In the genomic region with DNA sequence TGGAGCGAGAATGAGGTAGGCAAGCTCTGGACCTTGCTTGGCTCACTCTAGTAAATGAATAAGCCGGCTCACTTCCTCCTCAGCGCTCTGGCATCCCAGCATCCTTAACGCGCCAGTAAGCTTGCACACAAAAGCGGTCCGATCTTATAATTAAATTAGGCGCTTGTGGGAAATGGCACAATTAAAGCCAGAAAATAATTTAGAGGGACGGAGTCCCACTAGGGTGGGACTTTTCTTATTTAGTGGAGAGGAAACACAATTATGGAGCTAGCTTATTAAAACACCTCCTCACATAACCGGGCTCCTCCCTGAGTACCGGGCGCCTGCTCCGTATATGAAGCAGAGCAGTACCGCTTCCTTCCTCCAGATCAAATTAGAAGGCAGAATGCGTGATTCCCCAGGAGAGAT, we compare ENCODE assay signal across 9 mouse cellular contexts. TPM values are rescaled to one million over a fixed set of nuclear protein-coding genes. Genes with fewer than 3 reads are reported as not detected.
DNase-seq lines count a peak whose midpoint lies in the region; ATAC-seq and TF ChIP-seq lines count a peak whose summit lies in the region.
"Had no signal": no experiment of that assay in that cellular context is flagged by ENCODE, and none has a peak within 500 bp of the region (broad histone marks: within the 10 kb centered on the region; RNA-seq: fewer than 3 reads in every experiment).

No protein-coding gene starts in this region.

- 62% methylated on average over 15 of the region's 15 CpGs for WGBS in embryonic facial prominence, embryonic 13.5 days
- 86% methylated on average over 15 of the region's 15 CpGs for WGBS in embryonic facial prominence, embryonic 10.5 days
- WGBS in hindbrain, embryonic 15.5 days, result 48% methylated on average over 15 of the region's 15 CpGs

- no peak for ATAC-seq in embryonic facial prominence, embryonic 13.5 days (ENCODE audit: insufficient number of reproducible peaks, insufficient read depth, low FRiP score, low TSS enrichment, low read depth)
- ATAC-seq in hindbrain, embryonic 15.5 days (ENCODE audit: low FRiP score, low read depth), result peak; percentile 83
- no peak for ATAC-seq in granulocyte monocyte progenitor cell, adult 5-6 weeks (replicated peaks; ENCODE audit: poor library complexity, severe bottlenecking)

- no peak overlapping the region for H3K27ac ChIP-seq in embryonic facial prominence, embryonic 13.5 days
- H3K27ac ChIP-seq in embryonic facial prominence, embryonic 10.5 days (replicated peaks), result no peak overlapping the region
- no peak overlapping the region for H3K27ac ChIP-seq in left cerebral cortex, adult 2 months
- H3K27ac ChIP-seq in hindbrain, embryonic 15.5 days (replicated peaks), result peak overlapping the region; percentile 82

- H3K9me3 ChIP-seq in embryonic facial prominence, embryonic 13.5 days, result no peaks in the 10 kb centered on the region; the same call in 1 of the 2 replicates
- peaks cover 14% of the 10 kb centered on the region for H3K9me3 ChIP-seq in embryonic facial prominence, embryonic 10.5 days
- H3K9me3 ChIP-seq in hindbrain, embryonic 15.5 days, result no peaks in the 10 kb centered on the region

- H3K9ac ChIP-seq in embryonic facial prominence, embryonic 13.5 days, result no peak overlapping the region
- H3K9ac ChIP-seq in hindbrain, embryonic 15.5 days, result no peak overlapping the region

- intact Hi-C loops in left cerebral cortex, adult 2 months (cut with DNase I), result no loop called here

- peaks cover 10% of the 10 kb centered on the region for H3K4me1 ChIP-seq in embryonic facial prominence, embryonic 13.5 days
- H3K4me1 ChIP-seq in embryonic facial prominence, embryonic 10.5 days, result no peaks in the 10 kb centered on the region
- H3K4me1 ChIP-seq in hindbrain, embryonic 15.5 days (replicated peaks), result peaks cover 8% of the 10 kb centered on the region; the same call in 1 of the 2 replicates

- peak; percentile 10 for TF ChIP-seq CTCF in left cerebral cortex, adult 2 months (IDR thresholded peaks at IDR 0.05)

- H3K27me3 ChIP-seq in embryonic facial prominence, embryonic 13.5 days, result no peaks in the 10 kb centered on the region
- H3K27me3 ChIP-seq in embryonic facial prominence, embryonic 10.5 days (replicated peaks; ENCODE audit: low read depth, poor library complexity, severe bottlenecking), result no peaks in the 10 kb centered on the region
- H3K27me3 ChIP-seq in hindbrain, embryonic 15.5 days, result no peaks in the 10 kb centered on the region

- peak overlapping the region; percentile 9; the same call in 1 of the 2 replicates for H3K4me2 ChIP-seq in embryonic facial prominence, embryonic 13.5 days
- H3K4me2 ChIP-seq in hindbrain, embryonic 15.5 days, result peak overlapping the region; percentile 49

- DNase-seq in embryonic facial prominence, embryonic 10.5 days (ENCODE audit: low spot score), result no peak
- DNase-seq in left cerebral cortex, adult 2 months (ENCODE audit: extremely low spot score in 1 of 2, low spot score in 2 of 2), result peak; percentile 13 to 16
- DNase-seq in left cerebral cortex, adult 8-10 months (ENCODE audit: low spot score in 2 of 2), result no peak
- peak; percentile 6 for DNase-seq in retina, adult 2 months (ENCODE audit: low read depth, low spot score)
- no peak for DNase-seq in gastrocnemius, adult 8-10 months (ENCODE audit: low spot score in 2 of 2)
- DNase-seq: gastrocnemius, postnatal 10 days had no signal

- no peak overlapping the region for H3K4me3 ChIP-seq in embryonic facial prominence, embryonic 13.5 days
- no peak overlapping the region for H3K4me3 ChIP-seq in embryonic facial prominence, embryonic 10.5 days
- peak overlapping the region; percentile 43 for H3K4me3 ChIP-seq in left cerebral cortex, adult 2 months
- peak overlapping the region; percentile 27 for H3K4me3 ChIP-seq in hindbrain, embryonic 15.5 days

- H3K36me3 ChIP-seq in embryonic facial prominence, embryonic 13.5 days, result no peaks in the 10 kb centered on the region
- no peaks in the 10 kb centered on the region for H3K36me3 ChIP-seq in embryonic facial prominence, embryonic 10.5 days (replicated peaks)
- H3K36me3 ChIP-seq in hindbrain, embryonic 15.5 days, result no peaks in the 10 kb centered on the region

RNA-seq across cellular contexts. Expression of gene Ets2, which starts 47.7 kb away (rescaled TPM):
- 74.7 and 87.7 TPM in 2 replicates for polyA plus RNA-seq in embryonic facial prominence, embryonic 13.5 days (2015; fragmentation: Nextera tagmentation; extraction: Ambion mirVana)
- 32.6 and 33.2 TPM in 2 replicates for polyA plus RNA-seq in embryonic facial prominence, embryonic 10.5 days (2016; fragmentation: Nextera tagmentation; extraction: Ambion mirVana)
- total RNA-seq in left cerebral cortex, adult 2 months (2021), result 10 to 100 TPM; 83.2 to 85.1 TPM
- total RNA-seq in left cerebral cortex, adult 8-10 months (2022), result 10 to 100 TPM; 70.6 to 77.0 (median 74.1) TPM
- 22.6 and 24.1 TPM in 2 replicates for polyA plus RNA-seq in hindbrain, embryonic 15.5 days (2015; fragmentation: Nextera tagmentation; extraction: Ambion mirVana)
- total RNA-seq in granulocyte monocyte progenitor cell, adult 5-6 weeks (2014; fragmentation: Nextera tagmentation), result 7.4 and 7.5 TPM in 2 replicates
- 7.0 and 9.7 TPM in 2 replicates for total RNA-seq in granulocyte monocyte progenitor cell, adult 5-6 weeks (2017)
- total RNA-seq in gastrocnemius, adult 8-10 months (2022), result 10 to 100 TPM; 27.4 to 29.4 (median 27.5) TPM

Comparison
In these comparisons a context has a peak if more than half of its experiments do, and no peak if none do; other contexts are left out.
1. DNase-seq: peak in left cerebral cortex, adult 2 months (2 of 2) and retina, adult 2 months (single experiment); none in embryonic facial prominence, embryonic 10.5 days (single experiment), left cerebral cortex, adult 8-10 months (0 of 2) and gastrocnemius, adult 8-10 months (0 of 2).
2. H3K4me3 ChIP-seq: peak in left cerebral cortex, adult 2 months (single experiment) and hindbrain, embryonic 15.5 days (single experiment); none in embryonic facial prominence, embryonic 13.5 days (single experiment) and embryonic facial prominence, embryonic 10.5 days (single experiment).